Mouse (Mus musculus): ENCODE data around the gene Ap1ar.

DNA sequence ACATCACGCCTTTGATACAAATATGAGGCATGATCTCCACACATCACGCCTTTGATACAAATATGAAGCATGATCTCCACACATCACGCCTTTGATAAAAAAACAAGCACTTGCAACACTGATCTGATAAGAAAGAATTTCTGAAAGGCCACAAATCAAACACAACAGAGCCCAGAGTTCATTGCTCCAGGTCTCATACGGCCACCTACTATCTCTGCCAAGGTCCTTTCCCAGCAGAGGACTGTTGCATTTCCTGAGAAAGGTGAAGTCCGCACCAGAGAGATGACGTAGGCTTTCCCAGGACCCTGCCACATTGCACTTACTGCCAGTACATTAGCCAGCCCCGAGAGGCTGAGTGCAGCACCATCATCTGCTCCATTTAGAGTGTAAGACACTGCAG lies 28.2 kb downstream of the Ap1ar start:
- no peak for TF ChIP-seq POLR2A (IDR thresholded peaks at IDR 0.05; ENCODE audit: borderline replicate concordance, control insufficient read depth, low read depth, low read length)
- no peak for TF ChIP-seq CTCF (IDR thresholded peaks at IDR 0.05; ENCODE audit: control insufficient read depth, insufficient read depth, low read length)

Measured in bone marrow, adult 2 months (tissue).